Mouse (Mus musculus) CD4-positive, CD25-positive, alpha-beta regulatory T cell, adult 4 months (primary cell): ENCODE measurements around the gene Tmtc1. TPM values are rescaled to one million over a fixed set of nuclear protein-coding genes. Genes with fewer than 3 reads are reported as not detected.

ENCODE experiments used
- ATAC-seq: one replicate; pipeline ENCODE4 v1.8.0; 2017
- polyA plus RNA-seq, 2 experiments: library from polyadenylated mRNA; unstranded; fragments of 100-300 nt; shearing (Covaris generic); gene quantifications; one replicate each; pipeline ENCODE4 v1.2.1; 2017

Tmtc1 gene
- polyA plus RNA-seq, 2 experiments from 2014 or later: not detected

- ATAC-seq: no peak
These were observed 23.8 kb downstream of the Tmtc1 start for GRCm38 (mm10) chr6:148420387-148420786.

- ATAC-seq: no peak
These were observed 27.6 kb downstream of the Tmtc1 start for GRCm38 (mm10) chr6:148416597-148416996.

- no peak for ATAC-seq
These were observed 30.6 kb downstream of the Tmtc1 start for GRCm38 (mm10) chr6:148413638-148414037.

- no peak for ATAC-seq
These were observed 37.2 kb downstream of the Tmtc1 start for GRCm38 (mm10) chr6:148406792-148407490.

- no peak for ATAC-seq
These were observed 38.6 kb downstream of the Tmtc1 start for GRCm38 (mm10) chr6:148405599-148405998.

- ATAC-seq: no peak
These were observed 39.7 kb downstream of the Tmtc1 start for GRCm38 (mm10) chr6:148404500-148404899.

- ATAC-seq: no peak
These were observed 40.4 kb downstream of the Tmtc1 start for GRCm38 (mm10) chr6:148403761-148404160.

- ATAC-seq: no peak
These were observed 43.2 kb downstream of the Tmtc1 start for GRCm38 (mm10) chr6:148401031-148401430.

GRCm38 (mm10) chr6:148399541-148399940, 44.6 kb downstream of the Tmtc1 start:
- ATAC-seq: no peak

- ATAC-seq: no peak
These were observed 45.3 kb downstream of the Tmtc1 start for GRCm38 (mm10) chr6:148398888-148399287.

GRCm38 (mm10) chr6:148397270-148397669, 46.9 kb downstream of the Tmtc1 start:
- no peak for ATAC-seq

- ATAC-seq: no peak
These were observed 48.9 kb downstream of the Tmtc1 start for GRCm38 (mm10) chr6:148395272-148395671.

GRCm38 (mm10) chr6:148394294-148394693, 49.9 kb downstream of the Tmtc1 start:
- ATAC-seq: no peak

GRCm38 (mm10) chr6:148392147-148392546, 52.0 kb downstream of the Tmtc1 start:
- no peak for ATAC-seq

GRCm38 (mm10) chr6:148391286-148391685, 52.9 kb downstream of the Tmtc1 start:
- no peak for ATAC-seq

GRCm38 (mm10) chr6:148390630-148391276, 53.4 kb downstream of the Tmtc1 start:
- ATAC-seq: no peak

- ATAC-seq: no peak
These were observed 56.2 kb downstream of the Tmtc1 start for GRCm38 (mm10) chr6:148387990-148388389.

GRCm38 (mm10) chr6:148384111-148384895, 59.9 kb downstream of the Tmtc1 start:
- no peak for ATAC-seq

GRCm38 (mm10) chr6:148381163-148381782, 62.9 kb downstream of the Tmtc1 start:
- ATAC-seq: no peak

GRCm38 (mm10) chr6:148375618-148376209, 68.5 kb downstream of the Tmtc1 start:
- ATAC-seq: no peak

- no peak for ATAC-seq
These were observed 69.2 kb downstream of the Tmtc1 start for GRCm38 (mm10) chr6:148375015-148375414.

GRCm38 (mm10) chr6:148373444-148373843, 70.7 kb downstream of the Tmtc1 start:
- no peak for ATAC-seq

GRCm38 (mm10) chr6:148371223-148371622, 73.0 kb downstream of the Tmtc1 start:
- ATAC-seq: no peak
